Mouse (Mus musculus): ENCODE data around the gene Chsy1. TPM values are rescaled to one million over a fixed set of nuclear protein-coding genes. Genes with fewer than 3 reads are reported as not detected.

Gene Chsy1
- polyA plus RNA-seq, 1 experiment, result 10.8 TPM

GRCm38 (mm10) chr7:66118796-66119195 lies 9.5 kb downstream of the Chsy1 start:
- Histone ChIP-seq H3K4me3 (ENCODE audit: insufficient read depth, low read length) (no peak overlapping the region), H3K27ac (ENCODE audit: insufficient read depth, low read depth, low read length) (peak overlapping the region; percentile 17; the same call in 1 of the 2 replicates), H3K4me1 (ENCODE audit: control insufficient read depth, insufficient read depth, low read length) (peaks cover 37% of the 10 kb centered on the region)
- TF ChIP-seq CTCF (IDR thresholded peaks at IDR 0.05; ENCODE audit: low read depth, low read length) (no peak), POLR2A (IDR thresholded peaks at IDR 0.05; ENCODE audit: borderline replicate concordance, low read depth, low read length) (no peak)

GRCm38 (mm10) chr7:66120139-66120538 lies 10.8 kb downstream of the Chsy1 start:
- no peak overlapping the region for H3K27ac ChIP-seq (ENCODE audit: insufficient read depth, low read depth, low read length)
- peaks cover 44% of the 10 kb centered on the region for H3K4me1 ChIP-seq (ENCODE audit: control insufficient read depth, insufficient read depth, low read length)
- no peak overlapping the region for H3K4me3 ChIP-seq (ENCODE audit: insufficient read depth, low read length)
- TF ChIP-seq POLR2A (IDR thresholded peaks at IDR 0.05; ENCODE audit: borderline replicate concordance, low read depth, low read length) (no peak), CTCF (IDR thresholded peaks at IDR 0.05; ENCODE audit: low read depth, low read length) (no peak)

- H3K4me1 ChIP-seq (ENCODE audit: control insufficient read depth, insufficient read depth, low read length), result peaks cover 47% of the 10 kb centered on the region
- peak overlapping the region; percentile 40 for H3K4me3 ChIP-seq (ENCODE audit: insufficient read depth, low read length)
- TF ChIP-seq CTCF (IDR thresholded peaks at IDR 0.05; ENCODE audit: low read depth, low read length), result no peak
- TF ChIP-seq POLR2A (IDR thresholded peaks at IDR 0.05; ENCODE audit: borderline replicate concordance, low read depth, low read length), result no peak
- H3K27ac ChIP-seq (ENCODE audit: insufficient read depth, low read depth, low read length), result peak overlapping the region; percentile 38
Observed at GRCm38 (mm10) chr7:66120702-66121396, 11.5 kb downstream of the Chsy1 start.

- H3K4me3 ChIP-seq (ENCODE audit: insufficient read depth, low read length), result no peak overlapping the region
- H3K4me1 ChIP-seq (ENCODE audit: control insufficient read depth, insufficient read depth, low read length), result peaks cover 40% of the 10 kb centered on the region
- H3K27ac ChIP-seq (ENCODE audit: insufficient read depth, low read depth, low read length), result no peak overlapping the region; the same call in 1 of the 2 replicates
- no peak for TF ChIP-seq POLR2A (IDR thresholded peaks at IDR 0.05; ENCODE audit: borderline replicate concordance, low read depth, low read length)
- TF ChIP-seq CTCF (IDR thresholded peaks at IDR 0.05; ENCODE audit: low read depth, low read length), result no peak
Observed at GRCm38 (mm10) chr7:66124551-66124968, 15.2 kb downstream of the Chsy1 start.

GRCm38 (mm10) chr7:66125368-66125767 lies 16.1 kb downstream of the Chsy1 start:
- Histone ChIP-seq H3K4me1 (ENCODE audit: control insufficient read depth, insufficient read depth, low read length) (peaks cover 32% of the 10 kb centered on the region), H3K4me3 (ENCODE audit: insufficient read depth, low read length) (peak overlapping the region; percentile 42), H3K27ac (ENCODE audit: insufficient read depth, low read depth, low read length) (peak overlapping the region; percentile 61)
- TF ChIP-seq CTCF (IDR thresholded peaks at IDR 0.05; ENCODE audit: low read depth, low read length) (no peak), POLR2A (IDR thresholded peaks at IDR 0.05; ENCODE audit: borderline replicate concordance, low read depth, low read length) (no peak)

GRCm38 (mm10) chr7:66127951-66128645 lies 18.8 kb downstream of the Chsy1 start:
- TF ChIP-seq POLR2A (IDR thresholded peaks at IDR 0.05; ENCODE audit: borderline replicate concordance, low read depth, low read length), result no peak
- no peak for TF ChIP-seq CTCF (IDR thresholded peaks at IDR 0.05; ENCODE audit: low read depth, low read length)
- Histone ChIP-seq H3K4me3 (ENCODE audit: insufficient read depth, low read length) (no peak overlapping the region), H3K4me1 (ENCODE audit: control insufficient read depth, insufficient read depth, low read length) (peaks cover 18% of the 10 kb centered on the region), H3K27ac (ENCODE audit: insufficient read depth, low read depth, low read length) (no peak overlapping the region)

GRCm38 (mm10) chr7:66128857-66129256 lies 19.5 kb downstream of the Chsy1 start:
- Histone ChIP-seq H3K4me3 (ENCODE audit: insufficient read depth, low read length) (no peak overlapping the region), H3K4me1 (ENCODE audit: control insufficient read depth, insufficient read depth, low read length) (peaks cover 18% of the 10 kb centered on the region), H3K27ac (ENCODE audit: insufficient read depth, low read depth, low read length) (no peak overlapping the region)
- TF ChIP-seq CTCF (IDR thresholded peaks at IDR 0.05; ENCODE audit: low read depth, low read length), result no peak
- TF ChIP-seq POLR2A (IDR thresholded peaks at IDR 0.05; ENCODE audit: borderline replicate concordance, low read depth, low read length), result no peak

GRCm38 (mm10) chr7:66130296-66130695 lies 21.0 kb downstream of the Chsy1 start:
- no peak for TF ChIP-seq CTCF (IDR thresholded peaks at IDR 0.05; ENCODE audit: low read depth, low read length)
- TF ChIP-seq POLR2A (IDR thresholded peaks at IDR 0.05; ENCODE audit: borderline replicate concordance, low read depth, low read length), result no peak
- Histone ChIP-seq H3K4me1 (ENCODE audit: control insufficient read depth, insufficient read depth, low read length) (peaks cover 15% of the 10 kb centered on the region), H3K27ac (ENCODE audit: insufficient read depth, low read depth, low read length) (no peak overlapping the region), H3K4me3 (ENCODE audit: insufficient read depth, low read length) (no peak overlapping the region)

- peaks cover 21% of the 10 kb centered on the region for H3K4me1 ChIP-seq (ENCODE audit: control insufficient read depth, insufficient read depth, low read length)
- H3K4me3 ChIP-seq (ENCODE audit: insufficient read depth, low read length), result no peak overlapping the region
- no peak for TF ChIP-seq CTCF (IDR thresholded peaks at IDR 0.05; ENCODE audit: low read depth, low read length)
- TF ChIP-seq POLR2A (IDR thresholded peaks at IDR 0.05; ENCODE audit: borderline replicate concordance, low read depth, low read length), result no peak
- H3K27ac ChIP-seq (ENCODE audit: insufficient read depth, low read depth, low read length), result no peak overlapping the region
Observed at GRCm38 (mm10) chr7:66131776-66132421, 22.6 kb downstream of the Chsy1 start.

- H3K27ac ChIP-seq (ENCODE audit: insufficient read depth, low read depth, low read length), result no peak overlapping the region
- no peak for TF ChIP-seq POLR2A (IDR thresholded peaks at IDR 0.05; ENCODE audit: borderline replicate concordance, low read depth, low read length)
- no peak for TF ChIP-seq CTCF (IDR thresholded peaks at IDR 0.05; ENCODE audit: low read depth, low read length)
- peaks cover 37% of the 10 kb centered on the region for H3K4me1 ChIP-seq (ENCODE audit: control insufficient read depth, insufficient read depth, low read length)
- H3K4me3 ChIP-seq (ENCODE audit: insufficient read depth, low read length), result no peak overlapping the region
Observed at GRCm38 (mm10) chr7:66134154-66134553, 24.8 kb downstream of the Chsy1 start.

Measured in bone marrow macrophage, adult 2 months (primary cell).